Mouse (Mus musculus) central nervous system, embryonic 18 days (tissue): ENCODE measurements around the gene Gm3106. TPM values are rescaled to one million over a fixed set of nuclear protein-coding genes. Genes with fewer than 3 reads are reported as not detected.

Experiments used
- polyA plus RNA-seq: library from polyadenylated mRNA; depleted of rRNA; stranded (reverse); fragments of >200 nt; gene quantifications from 2 replicates; pipeline ENCODE4 v1.2.3, GENCODE M21; 2012; rRNA removed

Gene Gm3106
- polyA plus RNA-seq: not detected in 2 replicates

GRCm38 (mm10) chr5:94217705-94218104 lies at the start of gene Gm3106:
Gene Gm3106, plus strand, starts transcription at chr5:94218005.

Other genes starting within 250 kb of the Gm3106 start
- gene BC061212, start 147.5 kb upstream of the Gm3106 start, polyA plus RNA-seq: not detected in 2 replicates
- gene Gm6351, start 141.6 kb upstream of the Gm3106 start, polyA plus RNA-seq: not detected in 2 replicates
- not detected in 2 replicates for gene A430089I19Rik, start 88.8 kb downstream of the Gm3106 start, polyA plus RNA-seq
- gene Gm6502, start 96.4 kb downstream of the Gm3106 start, polyA plus RNA-seq: not detected in 2 replicates
- gene AA792892, start 121.7 kb downstream of the Gm3106 start, polyA plus RNA-seq: not detected in 2 replicates
- not detected in 2 replicates for gene Gm7682, start 227.8 kb downstream of the Gm3106 start, polyA plus RNA-seq